Mouse (Mus musculus): ENCODE data around the gene Xrcc6. TPM values are rescaled to one million over a fixed set of nuclear protein-coding genes. Genes with fewer than 3 reads are reported as not detected.

Gene Xrcc6
- polyA plus RNA-seq, 1 experiment = 98.6 TPM

GRCm38 (mm10) chr15:81982173-81982572, 5.5 kb upstream of the Xrcc6 start:
- no peak for TF ChIP-seq EP300 (IDR thresholded peaks at IDR 0.05; ENCODE audit: insufficient read depth, low read depth, low read length)
- no peak for TF ChIP-seq POLR2A (IDR thresholded peaks at IDR 0.05; ENCODE audit: insufficient read depth, low read length)
- TF ChIP-seq CTCF (IDR thresholded peaks at IDR 0.05; ENCODE audit: low read depth, low read length) = no peak
- H3K9ac ChIP-seq (ENCODE audit: low read depth, poor library complexity, severe bottlenecking) = no peak overlapping the region
- no peak overlapping the region for H3K27ac ChIP-seq (ENCODE audit: insufficient read depth, low read length)
- no peaks in the 10 kb centered on the region for H3K36me3 ChIP-seq (ENCODE audit: control insufficient read depth, insufficient read depth, low read length, poor library complexity, severe bottlenecking)
- H3K27me3 ChIP-seq (ENCODE audit: control insufficient read depth, insufficient read depth, low read length, poor library complexity, severe bottlenecking) = no peaks in the 10 kb centered on the region
- no peaks in the 10 kb centered on the region; the same call in none of the 2 replicates for H3K9me3 ChIP-seq (replicated peaks; ENCODE audit: control insufficient read depth, insufficient read depth, low read length, poor library complexity, severe bottlenecking)
- no peaks in the 10 kb centered on the region for H3K4me1 ChIP-seq (ENCODE audit: control insufficient read depth, insufficient read depth, low read length)
- H3K4me3 ChIP-seq (ENCODE audit: low read depth, low read length) = no peak overlapping the region

DNA sequence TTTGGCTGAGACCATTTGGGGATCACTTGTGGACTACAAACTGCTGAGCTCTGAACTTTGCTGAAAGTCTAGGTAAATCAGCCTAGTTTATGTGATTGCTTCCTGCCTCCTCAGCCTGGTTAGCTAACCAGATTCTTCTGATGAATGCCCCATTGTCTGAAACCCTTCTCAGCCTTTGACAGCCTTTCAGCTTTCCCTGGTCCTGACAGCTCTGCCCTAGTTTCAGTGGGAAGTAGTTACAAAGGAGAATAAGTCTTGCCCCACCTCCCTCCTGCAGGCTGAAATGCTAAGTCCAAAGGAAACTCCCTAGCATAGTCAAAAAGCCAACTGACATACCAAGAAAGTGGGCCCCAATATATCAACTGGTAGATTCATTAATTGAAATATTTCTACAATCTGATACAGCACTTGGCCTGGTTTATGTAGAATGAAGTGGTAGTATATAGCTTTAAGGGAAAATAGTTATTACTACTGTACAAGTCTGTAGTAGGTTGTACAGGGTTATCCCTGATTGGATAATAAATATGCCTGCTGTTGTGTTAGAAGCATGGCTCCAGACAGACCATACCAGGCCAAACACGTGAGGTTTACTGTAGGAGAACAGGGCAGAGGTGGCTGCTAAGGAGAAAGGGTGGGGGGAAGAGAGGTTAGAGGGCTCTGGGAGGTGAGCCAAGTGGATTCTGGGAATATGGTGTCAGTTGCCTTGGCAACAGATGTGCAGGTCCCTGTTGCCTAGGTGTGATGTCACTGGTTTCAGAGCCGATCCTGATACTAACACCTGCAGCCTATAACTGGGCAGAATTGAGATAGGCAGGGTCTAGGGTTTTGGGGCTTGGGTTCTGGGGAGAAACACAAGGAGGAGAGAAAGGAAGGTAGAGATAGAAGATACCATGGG, 2.1 kb upstream of the Xrcc6 start:
- Histone ChIP-seq H3K4me3 (ENCODE audit: low read depth, low read length) (no peak overlapping the region), H3K27me3 (ENCODE audit: control insufficient read depth, insufficient read depth, low read length, poor library complexity, severe bottlenecking) (no peaks in the 10 kb centered on the region), H3K9ac (ENCODE audit: low read depth, poor library complexity, severe bottlenecking) (no peak overlapping the region), H3K9me3 (replicated peaks; ENCODE audit: control insufficient read depth, insufficient read depth, low read length, poor library complexity, severe bottlenecking) (no peaks in the 10 kb centered on the region; the same call in 1 of the 2 replicates), H3K27ac (ENCODE audit: insufficient read depth, low read length) (no peak overlapping the region), H3K4me1 (ENCODE audit: control insufficient read depth, insufficient read depth, low read length) (no peaks in the 10 kb centered on the region), H3K36me3 (ENCODE audit: control insufficient read depth, insufficient read depth, low read length, poor library complexity, severe bottlenecking) (no peaks in the 10 kb centered on the region)
- TF ChIP-seq EP300 (IDR thresholded peaks at IDR 0.05; ENCODE audit: insufficient read depth, low read depth, low read length) (no peak), CTCF (IDR thresholded peaks at IDR 0.05; ENCODE audit: low read depth, low read length) (no peak), POLR2A (IDR thresholded peaks at IDR 0.05; ENCODE audit: insufficient read depth, low read length) (no peak)

GRCm38 (mm10) chr15:81989371-81990062, 1.9 kb downstream of the Xrcc6 start:
- Histone ChIP-seq H3K9ac (ENCODE audit: low read depth, poor library complexity, severe bottlenecking) (no peak overlapping the region), H3K9me3 (replicated peaks; ENCODE audit: control insufficient read depth, insufficient read depth, low read length, poor library complexity, severe bottlenecking) (no peaks in the 10 kb centered on the region), H3K4me3 (ENCODE audit: low read depth, low read length) (no peak overlapping the region), H3K36me3 (ENCODE audit: control insufficient read depth, insufficient read depth, low read length, poor library complexity, severe bottlenecking) (no peaks in the 10 kb centered on the region; the same call in 1 of the 2 replicates), H3K4me1 (ENCODE audit: control insufficient read depth, insufficient read depth, low read length) (peaks cover 3% of the 10 kb centered on the region), H3K27ac (ENCODE audit: insufficient read depth, low read length) (no peak overlapping the region), H3K27me3 (ENCODE audit: control insufficient read depth, insufficient read depth, low read length, poor library complexity, severe bottlenecking) (no peaks in the 10 kb centered on the region)
- no peak for TF ChIP-seq EP300 (IDR thresholded peaks at IDR 0.05; ENCODE audit: insufficient read depth, low read depth, low read length)
- no peak for TF ChIP-seq POLR2A (IDR thresholded peaks at IDR 0.05; ENCODE audit: insufficient read depth, low read length)
- peak; percentile 86 for TF ChIP-seq CTCF (IDR thresholded peaks at IDR 0.05; ENCODE audit: low read depth, low read length)

DNA sequence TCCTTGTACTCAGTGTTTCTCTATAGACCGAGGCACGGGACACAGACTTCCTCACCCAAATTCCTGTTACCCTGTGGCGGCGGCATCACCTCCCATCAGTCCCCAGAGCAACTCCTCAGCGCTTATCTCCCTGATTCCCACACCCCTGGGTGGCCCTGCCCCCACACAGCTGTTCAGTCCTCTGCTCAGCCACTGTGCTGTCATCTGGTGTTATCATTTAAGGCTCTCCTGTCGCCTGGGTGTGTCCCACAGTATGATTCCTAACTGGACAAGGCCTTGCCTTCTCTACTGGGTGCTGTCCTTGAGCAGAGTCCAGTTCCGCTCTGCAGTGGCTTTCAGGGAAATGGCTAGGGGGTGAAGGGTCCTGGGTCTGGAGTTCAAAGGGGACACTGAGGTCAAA, 2.9 kb downstream of the Xrcc6 start:
- Histone ChIP-seq H3K4me1 (ENCODE audit: control insufficient read depth, insufficient read depth, low read length) (peaks cover 3% of the 10 kb centered on the region), H3K9ac (ENCODE audit: low read depth, poor library complexity, severe bottlenecking) (no peak overlapping the region), H3K9me3 (replicated peaks; ENCODE audit: control insufficient read depth, insufficient read depth, low read length, poor library complexity, severe bottlenecking) (no peaks in the 10 kb centered on the region), H3K27me3 (ENCODE audit: control insufficient read depth, insufficient read depth, low read length, poor library complexity, severe bottlenecking) (no peaks in the 10 kb centered on the region), H3K36me3 (ENCODE audit: control insufficient read depth, insufficient read depth, low read length, poor library complexity, severe bottlenecking) (no peaks in the 10 kb centered on the region; the same call in 1 of the 2 replicates), H3K4me3 (ENCODE audit: low read depth, low read length) (no peak overlapping the region), H3K27ac (ENCODE audit: insufficient read depth, low read length) (no peak overlapping the region)
- TF ChIP-seq CTCF (IDR thresholded peaks at IDR 0.05; ENCODE audit: low read depth, low read length) (no peak), POLR2A (IDR thresholded peaks at IDR 0.05; ENCODE audit: insufficient read depth, low read length) (no peak), EP300 (IDR thresholded peaks at IDR 0.05; ENCODE audit: insufficient read depth, low read depth, low read length) (no peak)

DNA sequence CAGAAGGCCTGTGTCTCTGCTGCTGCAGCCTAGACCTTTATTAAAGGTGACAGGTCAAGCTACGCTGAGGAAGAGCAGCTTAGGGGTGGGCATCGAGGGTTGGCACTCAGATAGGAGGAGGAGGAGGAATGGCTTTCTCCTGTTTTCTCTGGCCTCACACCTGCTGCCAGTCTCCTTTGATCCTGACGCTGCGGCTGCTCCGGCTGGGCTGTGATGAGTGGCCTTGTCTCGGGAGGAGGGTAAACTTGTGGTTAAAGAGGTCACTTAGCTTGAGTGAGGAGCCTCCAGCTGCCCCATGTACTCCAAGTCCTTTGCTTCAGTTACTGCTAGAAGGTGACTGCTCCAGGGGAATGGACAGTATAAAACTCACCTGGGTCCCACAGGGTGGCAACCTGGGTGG, 6.4 kb downstream of the Xrcc6 start:
- peaks cover 3% of the 10 kb centered on the region for H3K4me1 ChIP-seq (ENCODE audit: control insufficient read depth, insufficient read depth, low read length)
- peaks cover 8% of the 10 kb centered on the region; the same call in 1 of the 2 replicates for H3K36me3 ChIP-seq (ENCODE audit: control insufficient read depth, insufficient read depth, low read length, poor library complexity, severe bottlenecking)
- no peaks in the 10 kb centered on the region for H3K27me3 ChIP-seq (ENCODE audit: control insufficient read depth, insufficient read depth, low read length, poor library complexity, severe bottlenecking)
- H3K9me3 ChIP-seq (replicated peaks; ENCODE audit: control insufficient read depth, insufficient read depth, low read length, poor library complexity, severe bottlenecking) = no peaks in the 10 kb centered on the region
- TF ChIP-seq EP300 (IDR thresholded peaks at IDR 0.05; ENCODE audit: insufficient read depth, low read depth, low read length) (no peak), POLR2A (IDR thresholded peaks at IDR 0.05; ENCODE audit: insufficient read depth, low read length) (no peak), CTCF (IDR thresholded peaks at IDR 0.05; ENCODE audit: low read depth, low read length) (no peak)
- H3K27ac ChIP-seq (ENCODE audit: insufficient read depth, low read length) = no peak overlapping the region
- no peak overlapping the region for H3K4me3 ChIP-seq (ENCODE audit: low read depth, low read length)
- H3K9ac ChIP-seq (ENCODE audit: low read depth, poor library complexity, severe bottlenecking) = no peak overlapping the region
